9 mouse cellular contexts compared by ENCODE assay signal in genomic region chr17:7306278-7307196, GRCm38 (mm10). TPM values are rescaled to one million over a fixed set of nuclear protein-coding genes. Genes with fewer than 3 reads are reported as not detected.
A peak's percentile ranks its signal among the peaks of the same experiment; 100 is the strongest.
DNase-seq lines count a peak whose midpoint lies in the region; ATAC-seq and TF ChIP-seq lines count a peak whose summit lies in the region.
"Not testable (repeated sequence)": the region's sequence is repeated elsewhere in the genome, so short reads cannot be mapped to it uniquely, and the experiment has no call there.
"Had no signal": no experiment of that assay in that cellular context is flagged by ENCODE, and none has a peak within 500 bp of the region (broad histone marks: within the 10 kb centered on the region; RNA-seq: fewer than 3 reads in every experiment).

No protein-coding gene starts in this region.

- TF ChIP-seq POLR2A in kidney, adult 2 months (IDR thresholded peaks at IDR 0.05; ENCODE audit: low read depth, low read length) = not testable (repeated sequence)

- intact Hi-C loops in left cerebral cortex, adult 2 months (cut with DNase I) = not testable (repeated sequence)

- not testable (repeated sequence) for H3K9me3 ChIP-seq in forebrain, embryonic 14.5 days (replicated peaks; ENCODE audit: control insufficient read depth, low read length); heart, embryonic 15.5 days (replicated peaks)

- H3K4me1 ChIP-seq in forebrain, embryonic 14.5 days (ENCODE audit: control insufficient read depth, insufficient read depth, low read length); heart, embryonic 15.5 days (replicated peaks); kidney, adult 2 months (ENCODE audit: control insufficient read depth, insufficient read depth, low read length): not testable (repeated sequence)

- not testable (repeated sequence) for H3K27me3 ChIP-seq in forebrain, embryonic 14.5 days (replicated peaks; ENCODE audit: control insufficient read depth, insufficient read depth, low read length); heart, embryonic 15.5 days; kidney, adult 2 months (replicated peaks; ENCODE audit: control insufficient read depth, insufficient read depth, low read length)

- not testable (repeated sequence) for H3K4me2 ChIP-seq in forebrain, embryonic 14.5 days (ENCODE audit: low read length); heart, embryonic 15.5 days

- peak; percentile 31 for TF ChIP-seq CTCF in kidney, adult 2 months (conservative IDR thresholded peaks at IDR 0.05; ENCODE audit: insufficient read depth, insufficient read length, low read depth, low read length)
- peak; percentile 58 for TF ChIP-seq CTCF in left cerebral cortex, adult 2 months (IDR thresholded peaks at IDR 0.05)

- H3K36me3 ChIP-seq in forebrain, embryonic 14.5 days (ENCODE audit: control insufficient read depth, insufficient read depth, low read length); heart, embryonic 15.5 days; kidney, adult 2 months (ENCODE audit: control insufficient read depth, insufficient read depth, low read length): not testable (repeated sequence)

- peak; percentile 94 for ATAC-seq in forebrain, embryonic 14.5 days
- peak; percentile 74 for ATAC-seq in heart, embryonic 15.5 days (replicated peaks; ENCODE audit: insufficient number of reproducible peaks, insufficient read depth, low FRiP score, low read depth)

- not testable (repeated sequence) for H3K9ac ChIP-seq in forebrain, embryonic 14.5 days (ENCODE audit: low read length); heart, embryonic 15.5 days

- WGBS in forebrain, embryonic 14.5 days = 64% methylated on average over 8 of the region's 8 CpGs
- 44% methylated on average over 8 of the region's 8 CpGs for WGBS in heart, embryonic 15.5 days
- 58% methylated on average over 8 of the region's 8 CpGs for WGBS in kidney, adult 2 months

- not testable (repeated sequence) for H3K4me3 ChIP-seq in forebrain, embryonic 14.5 days (ENCODE audit: low read depth, low read length); heart, embryonic 15.5 days; kidney, adult 2 months (ENCODE audit: insufficient read depth, low read depth, low read length); left cerebral cortex, adult 2 months

- DNase-seq in cerebellum, adult 11 months = peak; percentile 17
- DNase-seq in forebrain, embryonic 14.5 days (ENCODE audit: low spot score) = not testable (repeated sequence)
- peak; percentile 57 for DNase-seq in kidney, adult 2 months
- DNase-seq in left cerebral cortex, adult 2 months (ENCODE audit: extremely low spot score in 1 of 2, low spot score in 2 of 2) = peak; percentile 57 to 60
- peak; percentile 24 for DNase-seq in lung, postnatal 14 days
- peak; percentile 22 for DNase-seq in ovary, postnatal 14 days (ENCODE audit: low spot score)

- H3K27ac ChIP-seq in forebrain, embryonic 14.5 days (ENCODE audit: low read depth, low read length); heart, embryonic 15.5 days; kidney, adult 2 months (ENCODE audit: insufficient read depth, low read depth, low read length); left cerebral cortex, adult 2 months: not testable (repeated sequence)

RNA-seq across cellular contexts. Expression of gene Tcp10a, which starts 17.9 kb away (rescaled TPM):
- not detected in 2 replicates for polyA plus RNA-seq in forebrain, embryonic 14.5 days (2014; fragmentation: Nextera tagmentation; extraction: Ambion mirVana)
- polyA plus RNA-seq in heart, embryonic 15.5 days (2015; fragmentation: Nextera tagmentation; extraction: Ambion mirVana) = not detected in 2 replicates
- not detected in 2 replicates for polyA plus RNA-seq in kidney, adult 2 months (2012; rRNA removed)
- total RNA-seq in left cerebral cortex, adult 2 months (2021) = under 1 TPM in 1 of 2 experiments, not detected in 1; 0.45 TPM
- polyA plus RNA-seq: embryonic facial prominence, embryonic 11.5 days; inflammation-experienced regulatory T-cells, adult 6 months had no signal

RNA-seq across cellular contexts. Expression of gene Ttll2, which starts 46.0 kb away (rescaled TPM):
- not detected in 2 replicates for polyA plus RNA-seq in forebrain, embryonic 14.5 days (2014; fragmentation: Nextera tagmentation; extraction: Ambion mirVana)
- polyA plus RNA-seq in heart, embryonic 15.5 days (2015; fragmentation: Nextera tagmentation; extraction: Ambion mirVana) = not detected in 2 replicates
- polyA plus RNA-seq in kidney, adult 2 months (2012; rRNA removed) = not detected in 2 replicates
- total RNA-seq in left cerebral cortex, adult 2 months (2021) = not detected
- polyA plus RNA-seq: embryonic facial prominence, embryonic 11.5 days; inflammation-experienced regulatory T-cells, adult 6 months had no signal
